Mouse (Mus musculus): ENCODE data around the gene Ptprh. TPM values are rescaled to one million over a fixed set of nuclear protein-coding genes. Genes with fewer than 3 reads are reported as not detected.

Gene Ptprh
- polyA plus RNA-seq, 1 experiment, result not detected

- Histone ChIP-seq H3K36me3 (ENCODE audit: control insufficient read depth, insufficient read depth, low read length, poor library complexity, severe bottlenecking) (no peaks in the 10 kb centered on the region), H3K9me3 (replicated peaks; ENCODE audit: control insufficient read depth, insufficient read depth, low read length, poor library complexity, severe bottlenecking) (no peaks in the 10 kb centered on the region), H3K4me1 (ENCODE audit: control insufficient read depth, insufficient read depth, low read length) (peaks cover 2% of the 10 kb centered on the region), H3K27me3 (ENCODE audit: control insufficient read depth, insufficient read depth, low read length, poor library complexity, severe bottlenecking) (no peaks in the 10 kb centered on the region), H3K9ac (ENCODE audit: low read depth, poor library complexity, severe bottlenecking) (no peak overlapping the region), H3K27ac (ENCODE audit: insufficient read depth, low read length) (no peak overlapping the region), H3K4me3 (ENCODE audit: low read depth, low read length) (no peak overlapping the region)
- TF ChIP-seq EP300 (IDR thresholded peaks at IDR 0.05; ENCODE audit: insufficient read depth, low read depth, low read length) (no peak), POLR2A (IDR thresholded peaks at IDR 0.05; ENCODE audit: insufficient read depth, low read length) (no peak), CTCF (IDR thresholded peaks at IDR 0.05; ENCODE audit: low read depth, low read length) (no peak)
These were observed 92.2 kb downstream of the Ptprh start for GRCm38 (mm10) chr7:4511489-4512224.

GRCm38 (mm10) chr7:4509863-4510608, 93.8 kb downstream of the Ptprh start:
- peak overlapping the region; percentile 42 for H3K4me3 ChIP-seq (ENCODE audit: low read depth, low read length)
- H3K36me3 ChIP-seq (ENCODE audit: control insufficient read depth, insufficient read depth, low read length, poor library complexity, severe bottlenecking), result no peaks in the 10 kb centered on the region
- no peaks in the 10 kb centered on the region for H3K4me1 ChIP-seq (ENCODE audit: control insufficient read depth, insufficient read depth, low read length)
- TF ChIP-seq POLR2A (IDR thresholded peaks at IDR 0.05; ENCODE audit: insufficient read depth, low read length), result no peak
- TF ChIP-seq EP300 (IDR thresholded peaks at IDR 0.05; ENCODE audit: insufficient read depth, low read depth, low read length), result 0 out of 2 replicates have a peak, but pooled peaks have one; percentile 13
- peak; percentile 84 for TF ChIP-seq CTCF (IDR thresholded peaks at IDR 0.05; ENCODE audit: low read depth, low read length)
- no peaks in the 10 kb centered on the region for H3K27me3 ChIP-seq (ENCODE audit: control insufficient read depth, insufficient read depth, low read length, poor library complexity, severe bottlenecking)
- H3K9ac ChIP-seq (ENCODE audit: low read depth, poor library complexity, severe bottlenecking), result 0 out of 2 replicates have a peak overlapping the region, but pooled peaks have one; percentile 15
- no peaks in the 10 kb centered on the region for H3K9me3 ChIP-seq (replicated peaks; ENCODE audit: control insufficient read depth, insufficient read depth, low read length, poor library complexity, severe bottlenecking)
- H3K27ac ChIP-seq (ENCODE audit: insufficient read depth, low read length), result no peak overlapping the region

DNA sequence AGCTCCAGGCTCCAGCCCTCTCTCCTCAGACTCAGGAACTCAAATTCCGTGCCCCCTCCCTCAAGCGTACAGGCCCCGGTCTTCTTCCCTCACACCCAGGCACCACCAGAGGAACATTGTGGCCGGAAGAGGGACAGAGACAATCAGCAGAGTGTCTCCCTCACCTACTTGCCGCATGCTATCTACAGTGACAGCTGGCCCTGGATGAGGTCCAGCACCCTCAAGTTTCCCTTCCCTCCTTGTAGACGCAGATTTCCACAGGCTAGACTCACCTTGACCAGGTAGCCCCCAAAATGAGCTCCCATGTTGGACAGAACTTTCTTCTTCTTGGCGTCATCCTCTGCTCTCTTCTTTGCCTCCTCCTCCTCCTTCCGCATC, 95.1 kb downstream of the Ptprh start:
- H3K27ac ChIP-seq (ENCODE audit: insufficient read depth, low read length), result no peak overlapping the region
- H3K9ac ChIP-seq (ENCODE audit: low read depth, poor library complexity, severe bottlenecking), result no peak overlapping the region
- no peaks in the 10 kb centered on the region for H3K9me3 ChIP-seq (replicated peaks; ENCODE audit: control insufficient read depth, insufficient read depth, low read length, poor library complexity, severe bottlenecking)
- H3K4me1 ChIP-seq (ENCODE audit: control insufficient read depth, insufficient read depth, low read length), result no peaks in the 10 kb centered on the region
- no peaks in the 10 kb centered on the region for H3K36me3 ChIP-seq (ENCODE audit: control insufficient read depth, insufficient read depth, low read length, poor library complexity, severe bottlenecking)
- no peak for TF ChIP-seq POLR2A (IDR thresholded peaks at IDR 0.05; ENCODE audit: insufficient read depth, low read length)
- no peak for TF ChIP-seq CTCF (IDR thresholded peaks at IDR 0.05; ENCODE audit: low read depth, low read length)
- TF ChIP-seq EP300 (IDR thresholded peaks at IDR 0.05; ENCODE audit: insufficient read depth, low read depth, low read length), result no peak
- no peak overlapping the region for H3K4me3 ChIP-seq (ENCODE audit: low read depth, low read length)
- H3K27me3 ChIP-seq (ENCODE audit: control insufficient read depth, insufficient read depth, low read length, poor library complexity, severe bottlenecking), result no peaks in the 10 kb centered on the region

- H3K9ac ChIP-seq (ENCODE audit: low read depth, poor library complexity, severe bottlenecking), result no peak overlapping the region
- TF ChIP-seq CTCF (IDR thresholded peaks at IDR 0.05; ENCODE audit: low read depth, low read length) (peak; percentile 66), EP300 (IDR thresholded peaks at IDR 0.05; ENCODE audit: insufficient read depth, low read depth, low read length) (no peak), POLR2A (IDR thresholded peaks at IDR 0.05; ENCODE audit: insufficient read depth, low read length) (no peak)
These were observed 95.6 kb downstream of the Ptprh start for GRCm38 (mm10) chr7:4508062-4508738.

DNA sequence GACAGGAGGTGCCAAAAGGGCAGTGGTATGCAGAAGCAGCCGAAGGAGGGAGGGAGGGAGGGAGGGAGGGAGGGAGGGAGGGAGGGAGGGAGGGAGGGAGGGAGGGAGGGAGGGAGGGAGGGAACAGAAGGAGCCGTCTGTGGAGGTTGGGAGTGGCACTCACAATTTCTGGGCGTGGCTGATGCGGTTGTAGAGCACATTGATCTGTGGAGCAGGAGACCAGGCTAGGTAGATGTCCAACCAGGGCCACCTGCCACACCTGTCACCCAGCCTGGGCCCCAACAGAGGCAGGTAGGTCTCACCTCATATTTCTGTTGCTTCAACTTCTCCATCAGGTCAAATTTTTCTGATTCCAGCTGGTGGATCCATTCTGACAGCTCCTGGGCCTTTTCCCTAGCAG, 96.6 kb downstream of the Ptprh start:
- Histone ChIP-seq H3K27me3 (ENCODE audit: control insufficient read depth, insufficient read depth, low read length, poor library complexity, severe bottlenecking) (no peaks in the 10 kb centered on the region), H3K27ac (ENCODE audit: insufficient read depth, low read length) (no peak overlapping the region), H3K4me1 (ENCODE audit: control insufficient read depth, insufficient read depth, low read length) (no peaks in the 10 kb centered on the region), H3K36me3 (ENCODE audit: control insufficient read depth, insufficient read depth, low read length, poor library complexity, severe bottlenecking) (no peaks in the 10 kb centered on the region), H3K9me3 (replicated peaks; ENCODE audit: control insufficient read depth, insufficient read depth, low read length, poor library complexity, severe bottlenecking) (no peaks in the 10 kb centered on the region), H3K4me3 (ENCODE audit: low read depth, low read length) (no peak overlapping the region), H3K9ac (ENCODE audit: low read depth, poor library complexity, severe bottlenecking) (no peak overlapping the region)
- TF ChIP-seq CTCF (IDR thresholded peaks at IDR 0.05; ENCODE audit: low read depth, low read length) (no peak), POLR2A (IDR thresholded peaks at IDR 0.05; ENCODE audit: insufficient read depth, low read length) (no peak), EP300 (IDR thresholded peaks at IDR 0.05; ENCODE audit: insufficient read depth, low read depth, low read length) (no peak)

More at GRCm38 (mm10) chr7:4508062-4508738, 95.6 kb downstream of the Ptprh start:
- no peaks in the 10 kb centered on the region for H3K9me3 ChIP-seq (replicated peaks; ENCODE audit: control insufficient read depth, insufficient read depth, low read length, poor library complexity, severe bottlenecking)
- H3K4me3 ChIP-seq (ENCODE audit: low read depth, low read length), result peak overlapping the region; percentile 35
- H3K36me3 ChIP-seq (ENCODE audit: control insufficient read depth, insufficient read depth, low read length, poor library complexity, severe bottlenecking), result no peaks in the 10 kb centered on the region
- H3K4me1 ChIP-seq (ENCODE audit: control insufficient read depth, insufficient read depth, low read length), result no peaks in the 10 kb centered on the region
- H3K27me3 ChIP-seq (ENCODE audit: control insufficient read depth, insufficient read depth, low read length, poor library complexity, severe bottlenecking), result no peaks in the 10 kb centered on the region
- no peak overlapping the region for H3K27ac ChIP-seq (ENCODE audit: insufficient read depth, low read length)
